Mouse (Mus musculus) CH12.LX (cell line): ENCODE results near the gene Npffr2.

Experiments used
- CHD2 ChIP-seq: IDR thresholded peaks from 2 replicates; pipeline ENCODE4 v1.6.1; 2011; ENCODE audit warnings: low read length, improper control_type of control experiment
- CTCF ChIP-seq, 2 experiments: IDR thresholded peaks in 1 of 2; conservative IDR thresholded peaks in 1 of 2; 2 replicates each; pipeline ENCODE4 v1.5.1; 2011 to 2012; ENCODE audit warnings: low read depth in 2 of 2, low read length in 2 of 2, improper control_type of control experiment in 1 of 2, inconsistent platforms in 1 of 2, mild to moderate bottlenecking in 1 of 2, moderate library complexity in 1 of 2
- IRF4 ChIP-seq: IDR thresholded peaks from 2 replicates; pipeline ENCODE4 v1.6.1; 2014; ENCODE audit warnings: low read depth, mild to moderate bottlenecking, inconsistent platforms, low read length, improper control_type of control experiment
- KAT2A ChIP-seq: IDR thresholded peaks from 2 replicates; pipeline ENCODE4 v1.6.1; 2012; ENCODE audit warnings: low read length, improper control_type of control experiment, inconsistent platforms; ENCODE audit not compliant: insufficient replicate concordance
- MEF2A ChIP-seq: IDR thresholded peaks from 2 replicates; pipeline ENCODE4 v1.6.1; 2014; ENCODE audit warnings: low read depth, mild to moderate bottlenecking, inconsistent platforms, low read length, improper control_type of control experiment, borderline replicate concordance
- POLR2A ChIP-seq: IDR thresholded peaks from 2 replicates; pipeline ENCODE4 v1.6.1; 2011; ENCODE audit warnings: low read depth, mild to moderate bottlenecking, improper control_type of control experiment, low read length
- TCF12 ChIP-seq: IDR thresholded peaks from 2 replicates; pipeline ENCODE4 v1.6.1; 2014; ENCODE audit warnings: low read depth, mild to moderate bottlenecking, inconsistent platforms, low read length, improper control_type of control experiment
- USF1 ChIP-seq: IDR thresholded peaks from 2 replicates; pipeline ENCODE4 v1.6.1; 2014; ENCODE audit warnings: low read depth, mild to moderate bottlenecking, inconsistent platforms, low read length, improper control_type of control experiment
- USF2 ChIP-seq: conservative IDR thresholded peaks from 2 replicates; pipeline ENCODE4 v1.6.1; 2011; ENCODE audit warnings: low read depth, low read length, improper control_type of control experiment

DNA sequence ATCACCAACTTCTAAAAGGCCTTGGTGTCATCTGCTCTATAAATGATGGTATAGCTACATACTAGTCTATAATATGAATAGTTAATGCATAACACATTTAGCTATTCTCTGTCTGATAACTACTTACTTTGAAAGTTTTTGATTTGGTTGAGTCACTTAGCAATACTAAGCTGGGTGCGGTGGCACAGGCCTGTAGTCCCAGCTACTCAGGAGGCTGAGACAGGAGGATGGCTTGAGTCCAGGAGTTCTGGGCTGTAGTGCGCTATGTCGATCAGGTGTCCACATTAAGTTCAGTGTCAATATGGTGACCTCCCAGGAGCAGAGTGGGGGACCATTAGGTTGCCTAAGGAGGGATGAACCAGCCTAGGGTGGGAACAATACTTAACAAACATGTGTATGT, 8.8 kb downstream of the Npffr2 start:
- TF ChIP-seq CTCF (conservative IDR thresholded peaks at IDR 0.05 in 1 of 2, IDR thresholded peaks at IDR 0.05 in 1 of 2; ENCODE audit: low read depth in 2 of 2, low read length in 2 of 2), result no peak
- no peak for TF ChIP-seq USF2
- no peak for TF ChIP-seq TCF12
- TF ChIP-seq MEF2A, result no peak
- TF ChIP-seq KAT2A, result no peak
- TF ChIP-seq IRF4, result no peak
- no peak for TF ChIP-seq POLR2A
- no peak for TF ChIP-seq CHD2
- no peak for TF ChIP-seq USF1
